Mouse (Mus musculus) fibroblast of lung, adult 2 months (primary cell): ENCODE data around the gene Abcc4.
"Not testable (repeated sequence)": the region's sequence is repeated elsewhere in the genome, so short reads cannot be mapped to it uniquely, and the experiment has no call there.

ENCODE experiments used
- DNase-seq: peaks from one replicate; pipeline ENCODE4 v3.0.0-alpha.2; 2011; ENCODE audit warnings: low read depth

The Abcc4 gene

DNA sequence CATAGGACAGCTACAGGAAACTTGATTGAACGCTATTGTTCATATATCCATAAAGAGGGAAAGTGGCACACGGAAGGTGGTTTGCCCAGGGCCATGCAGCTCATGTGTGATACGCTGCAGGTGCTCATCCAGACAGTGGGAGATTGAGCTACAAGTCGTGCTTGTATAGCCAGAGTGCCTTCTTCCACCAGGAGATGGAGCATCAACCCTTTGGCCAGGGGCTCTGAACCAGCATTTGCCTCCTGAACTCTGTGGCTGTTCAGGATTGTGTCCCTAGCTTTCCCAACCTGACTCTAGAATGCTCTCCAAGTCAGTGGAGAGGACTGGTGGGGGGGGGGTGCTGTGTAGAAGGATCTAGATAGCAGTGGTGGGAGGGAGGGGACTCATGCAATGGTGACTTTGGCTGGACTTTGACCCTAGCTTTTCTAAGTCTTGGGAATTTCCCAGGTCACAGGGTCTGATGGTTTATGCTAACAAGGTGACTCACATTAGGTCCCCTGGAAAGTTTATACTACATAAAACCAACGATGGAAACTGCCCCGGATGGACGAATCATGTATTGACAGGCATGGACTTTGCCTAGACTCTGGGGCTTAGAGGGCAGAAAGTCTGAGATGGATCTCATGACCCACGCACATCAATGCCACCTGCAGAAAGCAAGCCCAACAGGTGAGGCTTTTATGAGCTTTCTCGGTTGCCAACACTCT, 27.6 kb downstream of the Abcc4 start:
- no peak for DNase-seq

DNA sequence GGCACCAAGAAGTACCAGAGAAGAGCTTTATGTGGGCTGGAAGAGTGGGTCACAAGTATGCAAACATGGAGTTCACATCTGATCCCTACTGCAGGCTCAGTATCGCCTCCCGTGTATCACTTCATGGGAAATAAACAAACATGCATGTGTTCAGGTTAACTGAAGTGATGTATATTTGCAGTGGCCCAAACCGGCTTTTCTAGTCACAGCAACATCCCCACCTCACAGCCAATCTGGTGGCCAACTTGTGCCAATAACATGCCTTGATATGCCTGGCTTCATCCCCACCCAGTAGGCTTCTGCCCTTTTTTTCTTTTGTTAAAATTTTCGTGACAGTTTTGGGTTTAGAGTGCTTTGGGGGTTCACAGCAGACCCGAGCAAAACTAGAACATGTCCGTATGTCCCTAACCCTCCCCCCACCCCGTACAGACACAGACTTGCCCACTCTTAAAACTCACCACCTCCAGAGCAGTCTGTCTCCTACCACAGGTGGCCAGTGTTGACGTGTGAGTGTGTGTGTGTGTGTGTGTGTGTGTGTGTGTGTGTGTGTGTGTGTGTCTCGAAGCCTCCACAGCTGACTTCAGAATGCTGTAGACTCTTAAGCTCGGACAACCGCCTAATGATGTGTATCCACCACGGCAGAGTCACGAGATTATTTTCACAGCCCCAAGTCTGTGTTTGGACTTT, 29.6 kb downstream of the Abcc4 start:
- DNase-seq = no peak

- DNase-seq = peak; percentile 59
Measured at GRCm38 (mm10) chr14:118674705-118675139, 31.3 kb downstream of the Abcc4 start.

DNA sequence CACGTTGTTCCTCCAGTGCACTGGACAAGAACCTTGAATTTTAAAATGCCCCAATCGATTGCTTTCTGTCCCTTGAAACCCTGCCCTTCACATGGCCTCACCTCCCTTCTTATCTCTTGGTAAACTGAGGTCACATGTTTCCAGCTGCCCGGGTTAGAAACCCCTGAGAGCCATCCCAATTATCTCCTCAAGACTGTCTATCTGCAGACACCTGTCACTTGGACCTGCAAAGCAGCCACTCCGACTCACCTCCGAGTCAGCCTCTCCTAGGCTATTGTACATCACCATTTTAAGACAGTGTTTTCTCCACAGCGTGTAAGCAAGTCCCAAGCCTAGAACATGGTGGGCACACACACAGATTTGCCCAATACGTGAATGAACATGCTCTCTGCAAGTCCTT, 31.8 kb downstream of the Abcc4 start:
- DNase-seq = no peak

DNA sequence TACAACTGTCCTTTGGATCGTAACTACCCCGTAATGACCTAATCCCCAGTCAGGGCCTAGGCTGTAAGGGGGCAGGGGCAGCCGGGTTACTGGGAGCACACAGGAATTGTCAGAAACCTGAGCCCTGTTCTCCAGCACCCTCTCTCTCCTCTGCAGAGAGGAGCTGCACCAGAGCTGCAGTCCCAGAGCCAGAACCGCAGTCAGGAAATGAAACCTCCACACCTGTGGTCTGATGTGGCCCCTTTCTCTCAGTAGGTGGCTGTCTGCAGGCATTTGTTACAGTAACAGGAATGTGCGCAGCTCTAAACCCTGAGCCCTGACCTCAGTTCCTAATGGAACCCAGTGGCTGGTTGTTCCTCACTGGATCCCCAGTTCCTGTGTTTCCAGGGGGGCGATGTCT, 32.5 kb downstream of the Abcc4 start:
- no peak for DNase-seq

- DNase-seq = not testable (repeated sequence)
Measured at GRCm38 (mm10) chr14:118672931-118673330, 33.1 kb downstream of the Abcc4 start.

GRCm38 (mm10) chr14:118667499-118667898, 38.5 kb downstream of the Abcc4 start:
- DNase-seq = no peak

GRCm38 (mm10) chr14:118664661-118665060, 41.4 kb downstream of the Abcc4 start:
- DNase-seq = no peak

DNA sequence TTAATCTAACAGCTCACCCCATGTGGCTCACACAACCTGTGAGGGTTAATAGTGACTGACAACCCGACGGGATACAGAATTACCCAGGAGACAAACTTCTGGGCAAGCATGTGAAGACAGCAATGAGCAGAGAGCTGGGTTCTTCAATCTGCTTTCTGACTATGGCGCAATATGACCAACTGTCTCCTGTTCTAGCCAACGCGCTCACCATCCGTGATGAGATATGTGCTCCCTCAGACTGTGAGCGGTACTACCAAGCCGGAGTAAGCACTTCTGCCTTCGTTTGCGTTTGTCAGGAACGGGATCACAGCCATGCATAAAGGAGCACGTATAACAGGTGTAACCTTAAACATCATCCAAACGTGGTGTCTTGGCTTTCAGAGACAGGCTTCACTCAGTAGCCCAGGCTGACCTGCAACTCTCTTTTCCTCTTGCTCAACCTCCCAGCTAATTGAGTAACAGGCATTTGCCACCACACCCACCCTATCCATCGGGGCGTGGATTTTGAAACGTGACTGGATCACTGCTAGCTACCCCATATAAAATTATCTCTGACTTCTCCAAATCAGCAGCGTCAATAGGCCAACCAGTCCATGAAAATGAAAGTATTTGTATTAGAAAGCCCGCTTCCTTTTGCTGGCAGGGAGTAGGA, 43.3 kb downstream of the Abcc4 start:
- no peak for DNase-seq

- DNase-seq = no peak
Measured at GRCm38 (mm10) chr14:118662124-118662523, 43.9 kb downstream of the Abcc4 start.

DNA sequence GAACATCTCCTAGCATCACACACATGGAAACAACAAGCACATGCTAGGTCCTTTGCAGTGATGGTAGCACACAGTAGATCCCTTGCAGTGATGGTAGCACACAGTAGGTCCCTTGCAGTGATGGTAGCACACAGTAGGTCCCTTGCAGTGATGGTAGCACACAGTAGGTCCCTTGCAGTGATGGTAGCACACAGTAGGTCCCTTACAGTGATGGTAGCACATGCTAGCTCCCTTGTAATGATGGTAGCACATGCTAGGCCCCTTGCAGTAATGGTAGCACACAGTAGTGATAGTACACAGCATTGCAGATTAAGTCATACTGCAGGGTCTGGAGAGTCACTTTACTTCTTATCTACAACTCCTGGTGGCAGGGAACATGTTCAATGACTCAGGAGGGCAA, 46.8 kb downstream of the Abcc4 start:
- no peak for DNase-seq

- no peak for DNase-seq
Measured at GRCm38 (mm10) chr14:118658328-118658692, 47.7 kb downstream of the Abcc4 start.

DNA sequence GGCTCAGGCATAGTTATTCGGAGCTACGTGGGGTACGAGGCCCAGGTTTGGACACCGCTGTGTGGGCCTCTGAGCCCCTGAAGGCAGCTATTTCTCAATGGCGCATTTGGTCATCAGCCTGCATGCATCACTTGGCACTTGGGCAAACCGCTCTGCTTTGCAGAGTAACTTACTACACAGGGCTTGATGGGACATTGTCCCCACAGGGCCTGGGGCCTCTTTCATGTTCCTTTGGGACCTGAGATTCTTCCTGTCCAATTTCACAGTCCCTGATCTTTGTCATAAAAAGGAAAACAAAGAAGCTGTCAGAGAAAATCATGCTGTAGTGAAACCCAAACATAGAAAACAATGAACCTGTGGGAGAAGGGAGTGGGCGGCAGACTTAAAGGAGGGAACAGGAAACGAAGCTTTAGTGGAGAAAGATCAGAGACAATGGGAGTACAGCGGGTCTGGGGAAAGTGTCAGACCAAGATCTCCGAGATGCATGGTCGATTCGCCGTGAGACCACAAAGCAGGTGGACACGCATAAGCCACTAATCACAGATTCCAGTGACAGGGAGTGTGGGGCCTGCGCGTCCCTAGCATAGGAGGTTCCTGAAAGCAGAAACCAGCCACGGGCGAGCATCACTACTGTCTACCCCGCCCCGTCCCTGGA, 48.2 kb downstream of the Abcc4 start:
- no peak for DNase-seq

DNA sequence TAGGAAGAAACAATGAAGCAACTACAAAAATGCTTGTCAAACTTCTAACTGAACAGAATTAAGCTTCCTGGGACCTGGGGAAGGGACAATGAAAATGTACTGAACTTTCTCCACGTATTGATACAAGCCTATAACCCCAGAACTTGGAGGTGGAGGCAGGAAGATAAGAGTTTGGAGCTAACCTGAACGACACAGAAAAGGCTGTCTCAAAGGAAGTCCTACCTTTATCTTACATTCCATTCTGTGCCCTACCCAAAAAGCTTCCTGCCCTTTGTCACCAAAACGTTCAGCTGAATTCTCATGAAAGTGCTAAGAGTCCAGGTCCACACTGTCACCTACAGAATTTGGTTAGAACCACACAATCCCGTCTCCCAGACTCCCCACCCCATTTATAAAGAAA, 48.8 kb downstream of the Abcc4 start:
- no peak for DNase-seq

DNA sequence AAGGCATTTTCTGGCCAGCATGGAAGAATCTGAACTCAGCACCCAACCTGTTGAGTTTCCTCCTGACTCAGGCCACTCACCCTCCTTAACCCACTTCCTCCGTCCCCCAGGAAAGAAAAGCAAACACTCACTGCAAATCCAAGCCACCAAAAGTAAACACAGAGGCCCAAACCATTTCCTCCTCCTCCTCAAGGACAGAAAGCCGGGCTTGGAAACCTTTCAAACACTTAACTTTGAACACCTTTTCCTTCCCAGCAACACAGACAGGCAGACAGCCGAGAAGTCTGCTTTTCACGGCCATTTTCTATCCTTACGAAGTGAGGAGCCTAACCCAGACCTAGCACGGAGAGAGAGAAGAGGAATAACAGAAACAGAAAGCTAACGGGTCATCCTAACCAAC, 50.0 kb downstream of the Abcc4 start:
- DNase-seq = no peak

DNA sequence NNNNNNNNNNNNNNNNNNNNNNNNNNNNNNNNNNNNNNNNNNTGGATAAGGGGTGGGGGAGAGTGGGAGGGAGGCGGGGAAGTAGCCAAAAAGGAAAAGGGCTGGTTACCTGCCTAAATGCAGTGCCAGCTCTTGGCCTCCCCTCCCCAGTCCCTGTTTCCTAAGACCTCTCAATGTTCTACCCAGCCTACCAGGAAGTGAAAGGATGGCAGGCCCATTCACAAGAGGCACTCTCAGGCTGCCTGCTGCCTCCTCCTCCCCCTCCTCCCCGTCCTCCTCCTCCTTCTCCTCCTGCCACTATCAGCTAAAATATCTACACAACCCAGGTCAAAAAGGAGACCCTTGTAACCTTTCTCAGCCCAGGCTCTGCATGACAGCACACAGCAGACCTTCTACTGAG, 51.1 kb downstream of the Abcc4 start:
- no peak for DNase-seq

GRCm38 (mm10) chr14:118651704-118652439, 54.1 kb downstream of the Abcc4 start:
- no peak for DNase-seq

- no peak for DNase-seq
Measured at GRCm38 (mm10) chr14:118649895-118650256, 56.1 kb downstream of the Abcc4 start.

DNA sequence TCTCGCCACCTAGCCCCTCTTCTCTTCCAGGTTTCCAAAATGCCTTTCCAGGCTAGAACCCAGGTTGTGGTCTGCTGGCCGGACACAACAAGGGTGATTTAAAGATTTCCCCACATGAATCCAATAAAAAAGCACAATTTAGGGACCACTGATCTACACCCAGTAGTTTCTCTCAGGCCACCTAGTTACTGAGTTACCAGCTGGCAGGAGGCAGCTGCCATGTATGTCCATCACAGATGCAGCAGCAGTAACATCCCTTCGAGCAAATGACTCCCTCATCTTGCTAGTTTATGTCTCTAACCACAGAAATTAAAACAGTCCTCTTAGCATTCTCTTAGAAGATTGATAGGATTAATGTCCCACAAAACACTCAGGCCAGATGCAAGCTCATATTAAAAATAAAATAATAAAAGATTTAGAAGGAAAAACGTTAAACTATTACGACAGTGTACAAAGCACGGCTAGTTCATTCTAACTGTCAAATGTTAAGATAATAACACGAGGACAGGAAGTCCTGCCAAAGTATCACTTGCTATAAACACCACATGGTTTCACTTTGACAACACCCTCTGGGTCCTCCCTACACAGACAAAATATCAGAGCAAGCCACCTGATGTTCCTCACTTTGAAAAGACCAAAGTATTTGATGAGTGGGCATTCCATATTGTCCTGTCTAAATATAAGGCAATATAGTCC, 56.7 kb downstream of the Abcc4 start:
- no peak for DNase-seq

- DNase-seq = not testable (repeated sequence)
Measured at GRCm38 (mm10) chr14:118642940-118643591, 63.0 kb downstream of the Abcc4 start.

GRCm38 (mm10) chr14:118642140-118642539, 63.9 kb downstream of the Abcc4 start:
- DNase-seq = no peak
